Mouse (Mus musculus) hindbrain, embryonic 14.5 days (tissue): ENCODE measurements around the gene Abca7. TPM values are rescaled to one million over a fixed set of nuclear protein-coding genes. Genes with fewer than 3 reads are reported as not detected.
"Not testable (repeated sequence)": the region's sequence is repeated elsewhere in the genome, so short reads cannot be mapped to it uniquely, and the experiment has no call there.

Source experiments
- ATAC-seq: fragments of 200-750 bp; cut with Nextera tagmentation; 2 replicates; pipeline ENCODE4 v1.8.0; 2017; ENCODE audit warnings: moderate number of reproducible peaks, mild to moderate bottlenecking, moderate TSS enrichment, moderate library complexity; ENCODE audit not compliant: low FRiP score
- DNase-seq: peaks from one replicate; pipeline ENCODE4 v3.0.0-alpha.2; 2015; ENCODE audit warnings: low spot score
- H3K27ac ChIP-seq: fragments of 300-500 bp; sonication (generic); 2 replicates; pipeline ENCODE4 v1.5.1; 2014; ENCODE audit warnings: mild to moderate bottlenecking, moderate library complexity
- H3K27me3 ChIP-seq: fragments of 300-500 bp; sonication (generic); 2 replicates; pipeline ENCODE4 v1.6.1; 2014; ENCODE audit warnings: mild to moderate bottlenecking, low read length, mixed read lengths; ENCODE audit not compliant: control insufficient read depth, insufficient read depth
- H3K36me3 ChIP-seq: fragments of 300-500 bp; sonication (generic); replicated peaks from 2 replicates; pipeline ENCODE4 v1.6.1; 2014; ENCODE audit not compliant: control insufficient read depth, insufficient read depth
- H3K4me1 ChIP-seq: fragments of 300-500 bp; sonication (generic); replicated peaks from 2 replicates; pipeline ENCODE4 v1.6.1; 2014; ENCODE audit warnings: antibody characterized with exemption, low read length, mixed read lengths; ENCODE audit not compliant: control insufficient read depth, insufficient read depth
- H3K4me2 ChIP-seq: fragments of 300-500 bp; sonication (generic); replicated peaks from 2 replicates; pipeline ENCODE4 v1.6.1; 2014; ENCODE audit warnings: mild to moderate bottlenecking, moderate library complexity
- H3K4me3 ChIP-seq: fragments of 300-500 bp; sonication (generic); replicated peaks from 2 replicates; pipeline ENCODE4 v1.5.1; 2014; ENCODE audit warnings: mild to moderate bottlenecking, low read length
- H3K9ac ChIP-seq: fragments of 300-500 bp; sonication (generic); 2 replicates; pipeline ENCODE4 v1.6.1; 2014
- H3K9me3 ChIP-seq: fragments of 300-500 bp; sonication (generic); 2 replicates; pipeline ENCODE4 v1.6.1; 2016; ENCODE audit warnings: low read length; ENCODE audit not compliant: control insufficient read depth
- WGBS: fragments of 180-500 bp; shearing (Covaris S2); extraction: QIAGEN DNeasy Blood & Tissue Kit; methylation state at CpG from one replicate; pipeline ENCODE4 v1.1.7; 2014; 5-methylcytosine and 5-hydroxymethylcytosine counted together
- polyA plus RNA-seq: library from polyadenylated mRNA; unstranded; fragments of >200 nt; fragmentation: Nextera tagmentation; extraction: Ambion mirVana; gene quantifications from 2 replicates; pipeline ENCODE4 v1.2.1, GENCODE M21; 2014

Abca7 gene
- polyA plus RNA-seq, 1 experiment from 2014 or later = 4.1 TPM

- H3K27ac ChIP-seq = 0 out of 2 replicates have a peak overlapping the region, but pooled peaks have one; percentile 10
- H3K4me2 ChIP-seq = no peak overlapping the region
- peaks cover 16% of the 10 kb centered on the region for H3K4me1 ChIP-seq
- WGBS = 14% methylated on average over 15 of the region's 15 CpGs
- H3K9me3 ChIP-seq = no peaks in the 10 kb centered on the region
- DNase-seq = no peak
- peaks cover 9% of the 10 kb centered on the region; the same call in 1 of the 2 replicates for H3K36me3 ChIP-seq
- H3K27me3 ChIP-seq = no peaks in the 10 kb centered on the region
- no peak for ATAC-seq
- H3K4me3 ChIP-seq = no peak overlapping the region
- 0 out of 2 replicates have a peak overlapping the region, but pooled peaks have one; percentile 8 for H3K9ac ChIP-seq
Observed at GRCm38 (mm10) chr10:80050885-80051617, 54.8 kb downstream of the Abca7 start.

GRCm38 (mm10) chr10:80051618-80052373 lies 55.5 kb downstream of the Abca7 start:
- 0 out of 2 replicates have a peak overlapping the region, but pooled peaks have one; percentile 10 for H3K27ac ChIP-seq
- WGBS = 32% methylated on average over 13 of the region's 14 CpGs
- no peak overlapping the region for H3K9ac ChIP-seq
- no peaks in the 10 kb centered on the region for H3K9me3 ChIP-seq
- peaks cover 16% of the 10 kb centered on the region for H3K36me3 ChIP-seq
- H3K4me3 ChIP-seq = no peak overlapping the region
- peaks cover 16% of the 10 kb centered on the region for H3K4me1 ChIP-seq
- no peaks in the 10 kb centered on the region for H3K27me3 ChIP-seq
- no peak for ATAC-seq
- DNase-seq = no peak
- no peak overlapping the region for H3K4me2 ChIP-seq

GRCm38 (mm10) chr10:80052374-80052764 lies 56.1 kb downstream of the Abca7 start:
- ATAC-seq = no peak
- H3K36me3 ChIP-seq = peaks cover 21% of the 10 kb centered on the region
- no peak overlapping the region for H3K9ac ChIP-seq
- 0 out of 2 replicates have a peak overlapping the region, but pooled peaks have one; percentile 62 for H3K4me2 ChIP-seq
- H3K4me3 ChIP-seq = no peak overlapping the region
- no peak for DNase-seq
- H3K27me3 ChIP-seq = no peaks in the 10 kb centered on the region
- H3K4me1 ChIP-seq = peaks cover 16% of the 10 kb centered on the region
- WGBS = 86% methylated on average over 5 of the region's 5 CpGs
- 0 out of 2 replicates have a peak overlapping the region, but pooled peaks have one; percentile 10 for H3K27ac ChIP-seq
- no peaks in the 10 kb centered on the region for H3K9me3 ChIP-seq

- WGBS = under 1% methylated on average over 46 of the region's 47 CpGs
- Histone ChIP-seq H3K36me3 (peaks cover 30% of the 10 kb centered on the region), H3K27ac (peak overlapping the region; percentile 96), H3K4me1 (peaks cover 16% of the 10 kb centered on the region), H3K9me3 (no peaks in the 10 kb centered on the region), H3K9ac (peak overlapping the region; percentile 95), H3K27me3 (no peaks in the 10 kb centered on the region), H3K4me3 (peak overlapping the region; percentile 91), H3K4me2 (peak overlapping the region; percentile 78)
- ATAC-seq = peak; percentile 95
- peak; percentile 99 for DNase-seq
Observed at GRCm38 (mm10) chr10:80053259-80053780, 57.0 kb downstream of the Abca7 start.

GRCm38 (mm10) chr10:80053831-80054815 lies 57.8 kb downstream of the Abca7 start:
- peak overlapping the region; percentile 91 for H3K4me3 ChIP-seq
- H3K4me1 ChIP-seq = peaks cover 16% of the 10 kb centered on the region
- peak overlapping the region; percentile 96 for H3K27ac ChIP-seq
- no peaks in the 10 kb centered on the region for H3K9me3 ChIP-seq
- peak; percentile 54 for ATAC-seq
- H3K4me2 ChIP-seq = peak overlapping the region; percentile 78
- H3K36me3 ChIP-seq = peaks cover 35% of the 10 kb centered on the region
- DNase-seq = peak; percentile 70
- peak overlapping the region; percentile 95 for H3K9ac ChIP-seq
- no peaks in the 10 kb centered on the region for H3K27me3 ChIP-seq
- WGBS = 1% methylated on average over 77 of the region's 77 CpGs

GRCm38 (mm10) chr10:80054911-80055310 lies 58.6 kb downstream of the Abca7 start:
- Histone ChIP-seq H3K36me3 (peaks cover 43% of the 10 kb centered on the region), H3K4me2 (peak overlapping the region; percentile 78), H3K9ac (peak overlapping the region; percentile 95; the same call in 1 of the 2 replicates), H3K4me1 (peaks cover 16% of the 10 kb centered on the region), H3K4me3 (peak overlapping the region; percentile 91)
- ATAC-seq, H3K27ac ChIP-seq, H3K27me3 ChIP-seq, H3K9me3 ChIP-seq, DNase-seq: not testable (repeated sequence)
- 13% methylated on average over 3 of the region's 3 CpGs for WGBS

- H3K27ac ChIP-seq = no peak overlapping the region
- H3K36me3 ChIP-seq = peaks cover 47% of the 10 kb centered on the region
- no peaks in the 10 kb centered on the region for H3K9me3 ChIP-seq
- H3K9ac ChIP-seq = peak overlapping the region; percentile 95; the same call in 1 of the 2 replicates
- H3K27me3 ChIP-seq = no peaks in the 10 kb centered on the region
- 0 out of 2 replicates have a peak overlapping the region, but pooled peaks have one; percentile 91 for H3K4me3 ChIP-seq
- DNase-seq (no peak), ATAC-seq (no peak)
- peak overlapping the region; percentile 78 for H3K4me2 ChIP-seq
- 86% methylated on average over 5 of the region's 5 CpGs for WGBS
- H3K4me1 ChIP-seq = peaks cover 16% of the 10 kb centered on the region
Observed at GRCm38 (mm10) chr10:80055364-80055763, 59.1 kb downstream of the Abca7 start.

GRCm38 (mm10) chr10:80055891-80056290 lies 59.6 kb downstream of the Abca7 start:
- peaks cover 53% of the 10 kb centered on the region for H3K36me3 ChIP-seq
- 88% methylated on average over 9 of the region's 10 CpGs for WGBS
- H3K4me2 ChIP-seq = no peak overlapping the region

More at GRCm38 (mm10) chr10:80055891-80056290, 59.6 kb downstream of the Abca7 start:
- Histone ChIP-seq H3K27me3 (no peaks in the 10 kb centered on the region), H3K9me3 (no peaks in the 10 kb centered on the region), H3K4me1 (peaks cover 16% of the 10 kb centered on the region), H3K9ac (no peak overlapping the region), H3K27ac (no peak overlapping the region), H3K4me3 (no peak overlapping the region)
- ATAC-seq (no peak), DNase-seq (no peak)
